Mouse (Mus musculus) lung, adult 2 months (tissue): ENCODE measurements at regions not wholly inside any gene's neighbourhood (a gene's known extent, or its start where the extent isn't known, plus 50 kb on each side); places are given as distances from the start of the nearest gene placed in this dataset.

Experiments used
- CTCF ChIP-seq: fragments of 200-500 bp; IDR thresholded peaks from 2 replicates; pipeline ENCODE4 v1.5.1; 2011; ENCODE audit warnings: mild to moderate bottlenecking, low read length, control low read depth; ENCODE audit not compliant: insufficient read depth
- POLR2A ChIP-seq: fragments of 200-500 bp; IDR thresholded peaks from 2 replicates; pipeline ENCODE4 v1.6.1; 2011; ENCODE audit warnings: low read depth, mild to moderate bottlenecking, control low read depth, low read length, borderline replicate concordance; ENCODE audit errors: extremely low read depth

- no peak for TF ChIP-seq CTCF
- no peak for TF ChIP-seq POLR2A
Measured at GRCm38 (mm10) chr3:58153141-58153540, 261.4 kb upstream of the Tsc22d2 start.
